Mouse (Mus musculus) kidney, embryonic 14.5 days (tissue): Measurements from ENCODE around the gene Rmnd1. TPM values are rescaled to one million over a fixed set of nuclear protein-coding genes. Genes with fewer than 3 reads are reported as not detected.
"Not testable (repeated sequence)": the region's sequence is repeated elsewhere in the genome, so short reads cannot be mapped to it uniquely, and the experiment has no call there.

Experiments
- ATAC-seq: fragments of 200-750 bp; cut with Nextera tagmentation; 2 replicates; pipeline ENCODE4 v1.8.0; 2017; ENCODE audit warnings: moderate number of reproducible peaks, mild to moderate bottlenecking, moderate TSS enrichment, moderate library complexity; ENCODE audit not compliant: low FRiP score, low TSS enrichment
- H3K27ac ChIP-seq: fragments of 300-500 bp; sonication (generic); 2 replicates; pipeline ENCODE4 v1.5.1; 2014; ENCODE audit warnings: low read depth, mild to moderate bottlenecking, low read length, moderate library complexity, mixed read lengths
- H3K27me3 ChIP-seq: fragments of 300-500 bp; sonication (generic); 2 replicates; pipeline ENCODE4 v1.6.1; 2014; ENCODE audit warnings: mild to moderate bottlenecking, low read length; ENCODE audit not compliant: control insufficient read depth, insufficient read depth
- H3K36me3 ChIP-seq: fragments of 300-500 bp; sonication (generic); 2 replicates; pipeline ENCODE4 v1.6.1; 2014; ENCODE audit warnings: low read length, mixed read lengths; ENCODE audit not compliant: control insufficient read depth, insufficient read depth
- H3K4me1 ChIP-seq: fragments of 300-500 bp; sonication (generic); 2 replicates; pipeline ENCODE4 v1.6.1; 2014; ENCODE audit warnings: low read length, mixed read lengths; ENCODE audit not compliant: control insufficient read depth, insufficient read depth
- H3K4me2 ChIP-seq: fragments of 300-500 bp; sonication (generic); replicated peaks from 2 replicates; pipeline ENCODE4 v1.6.1; 2014; ENCODE audit warnings: low read depth, mild to moderate bottlenecking, low read length
- H3K4me3 ChIP-seq: fragments of 300-500 bp; sonication (generic); 2 replicates; pipeline ENCODE4 v1.5.1; 2014; ENCODE audit warnings: mild to moderate bottlenecking, low read length
- H3K9ac ChIP-seq: fragments of 300-500 bp; sonication (generic); 2 replicates; pipeline ENCODE4 v1.6.1; 2014; ENCODE audit warnings: low read depth, mild to moderate bottlenecking, low read length, moderate library complexity
- H3K9me3 ChIP-seq: fragments of 300-500 bp; sonication (generic); 2 replicates; pipeline ENCODE4 v1.6.1; 2016; ENCODE audit warnings: low read length; ENCODE audit not compliant: control insufficient read depth
- WGBS: fragments of 180-500 bp; shearing (Covaris S2); extraction: QIAGEN DNeasy Blood & Tissue Kit; methylation state at CpG from one replicate; pipeline ENCODE4 v1.1.7; 2014; 5-methylcytosine and 5-hydroxymethylcytosine counted together
- polyA plus RNA-seq: library from polyadenylated mRNA; unstranded; fragments of >200 nt; fragmentation: Nextera tagmentation; extraction: Ambion mirVana; gene quantifications from 2 replicates; pipeline ENCODE4 v1.2.1, GENCODE M21; 2014

Gene Rmnd1
- polyA plus RNA-seq, 1 experiment from 2014 or later, result 61.3 TPM

- no peak overlapping the region for H3K27ac ChIP-seq
- 0 out of 2 replicates have a peak, but pooled peaks have one; percentile 9 for ATAC-seq
- no peaks in the 10 kb centered on the region; the same call in 1 of the 2 replicates for H3K9me3 ChIP-seq
- H3K36me3 ChIP-seq, result peaks cover 32% of the 10 kb centered on the region
- no peak overlapping the region for H3K9ac ChIP-seq
- H3K4me3 ChIP-seq, result no peak overlapping the region
- WGBS, result 75% methylated on average over 4 of the region's 4 CpGs
- H3K4me1 ChIP-seq, result no peaks in the 10 kb centered on the region
- H3K4me2 ChIP-seq, result no peak overlapping the region
- no peaks in the 10 kb centered on the region for H3K27me3 ChIP-seq
Measured at GRCm38 (mm10) chr10:4456409-4456808, 24.2 kb upstream of the Rmnd1 start.

GRCm38 (mm10) chr10:4435416-4435815, 3.2 kb upstream of the Rmnd1 start:
- Histone ChIP-seq H3K9ac (no peak overlapping the region), H3K4me2 (no peak overlapping the region), H3K36me3 (peaks cover 33% of the 10 kb centered on the region), H3K9me3 (no peaks in the 10 kb centered on the region), H3K27ac (no peak overlapping the region), H3K4me3 (no peak overlapping the region), H3K27me3 (no peaks in the 10 kb centered on the region), H3K4me1 (peaks cover 11% of the 10 kb centered on the region)
- 92% methylated on average over 3 of the region's 3 CpGs for WGBS
- ATAC-seq, result no peak

GRCm38 (mm10) chr10:4433871-4434270, 1.7 kb upstream of the Rmnd1 start:
- peaks cover 11% of the 10 kb centered on the region for H3K4me1 ChIP-seq
- not testable (repeated sequence) for H3K9me3 ChIP-seq, ATAC-seq, H3K27me3 ChIP-seq, H3K4me2 ChIP-seq, H3K27ac ChIP-seq, H3K4me3 ChIP-seq
- WGBS, result 86% methylated on average over 2 of the region's 2 CpGs
- peaks cover 21% of the 10 kb centered on the region for H3K36me3 ChIP-seq
- H3K9ac ChIP-seq, result 0 out of 2 replicates have a peak overlapping the region, but pooled peaks have one; percentile 61

GRCm38 (mm10) chr10:4432996-4433755, 988 bp upstream of the Rmnd1 start:
- WGBS, result 9% methylated on average over 19 of the region's 19 CpGs
- H3K9ac ChIP-seq, result peak overlapping the region; percentile 61
- H3K27ac ChIP-seq, result peak overlapping the region; percentile 67
- H3K4me3 ChIP-seq, result peak overlapping the region; percentile 54
- peaks cover 21% of the 10 kb centered on the region for H3K36me3 ChIP-seq
- no peaks in the 10 kb centered on the region for H3K9me3 ChIP-seq
- ATAC-seq, result no peak; the same call in 1 of the 2 replicates
- H3K4me1 ChIP-seq, result peaks cover 11% of the 10 kb centered on the region
- peak overlapping the region; percentile 52 for H3K4me2 ChIP-seq
- no peaks in the 10 kb centered on the region for H3K27me3 ChIP-seq

GRCm38 (mm10) chr10:4431746-4432122, 454 bp downstream of the Rmnd1 start:
- Histone ChIP-seq H3K9ac (peak overlapping the region; percentile 80), H3K36me3 (peaks cover 16% of the 10 kb centered on the region), H3K27ac (peak overlapping the region; percentile 78), H3K4me3 (peak overlapping the region; percentile 54), H3K9me3 (no peaks in the 10 kb centered on the region), H3K4me1 (peaks cover 11% of the 10 kb centered on the region), H3K4me2 (peak overlapping the region; percentile 74), H3K27me3 (no peaks in the 10 kb centered on the region)
- 13% methylated on average over 5 of the region's 5 CpGs for WGBS
- peak; percentile 25 for ATAC-seq

GRCm38 (mm10) chr10:4430826-4431225, 1.4 kb downstream of the Rmnd1 start:
- WGBS, result 93% methylated on average over 3 of the region's 3 CpGs
- ATAC-seq, result no peak
- H3K27ac ChIP-seq, result no peak overlapping the region

GRCm38 (mm10) chr10:4430399-4430798, 1.8 kb downstream of the Rmnd1 start:
- 0 out of 2 replicates have a peak overlapping the region, but pooled peaks have one; percentile 28 for H3K9ac ChIP-seq
- no peak overlapping the region for H3K4me3 ChIP-seq

More at GRCm38 (mm10) chr10:4430826-4431225, 1.4 kb downstream of the Rmnd1 start:
- H3K4me2 ChIP-seq, result no peak overlapping the region
- H3K9ac ChIP-seq, result 0 out of 2 replicates have a peak overlapping the region, but pooled peaks have one; percentile 28
- peaks cover 21% of the 10 kb centered on the region for H3K36me3 ChIP-seq
- H3K9me3 ChIP-seq, result no peaks in the 10 kb centered on the region
- H3K4me1 ChIP-seq, result peaks cover 11% of the 10 kb centered on the region
- no peak overlapping the region; the same call in 1 of the 2 replicates for H3K4me3 ChIP-seq
- H3K27me3 ChIP-seq, result no peaks in the 10 kb centered on the region

GRCm38 (mm10) chr10:4425245-4425644, 6.9 kb downstream of the Rmnd1 start:
- Histone ChIP-seq H3K4me1 (no peaks in the 10 kb centered on the region), H3K36me3 (peaks cover 60% of the 10 kb centered on the region), H3K27ac (no peak overlapping the region), H3K27me3 (no peaks in the 10 kb centered on the region), H3K9ac (no peak overlapping the region), H3K9me3 (no peaks in the 10 kb centered on the region), H3K4me3 (no peak overlapping the region), H3K4me2 (no peak overlapping the region)
- ATAC-seq, result no peak
- WGBS, result 79% methylated on average over 8 of the region's 8 CpGs

More at GRCm38 (mm10) chr10:4430399-4430798, 1.8 kb downstream of the Rmnd1 start:
- H3K27ac ChIP-seq, result no peak overlapping the region
- WGBS, result 91% methylated on average over 8 of the region's 8 CpGs
- ATAC-seq, result no peak
- no peaks in the 10 kb centered on the region for H3K9me3 ChIP-seq
- H3K4me2 ChIP-seq, result no peak overlapping the region
- peaks cover 24% of the 10 kb centered on the region for H3K36me3 ChIP-seq
- no peaks in the 10 kb centered on the region for H3K27me3 ChIP-seq
- peaks cover 11% of the 10 kb centered on the region for H3K4me1 ChIP-seq

- H3K36me3 ChIP-seq, result peaks cover 69% of the 10 kb centered on the region
- H3K27me3 ChIP-seq, result no peaks in the 10 kb centered on the region
- no peak overlapping the region for H3K4me2 ChIP-seq
- H3K4me1 ChIP-seq, result no peaks in the 10 kb centered on the region
- ATAC-seq, result no peak
- 93% methylated on average over 1 of the region's 1 CpGs for WGBS
- no peak overlapping the region for H3K4me3 ChIP-seq
- H3K9ac ChIP-seq, result no peak overlapping the region
- H3K9me3 ChIP-seq, result no peaks in the 10 kb centered on the region
- H3K27ac ChIP-seq, result no peak overlapping the region
Measured at GRCm38 (mm10) chr10:4407191-4407590, 25.0 kb downstream of the Rmnd1 start.
